Mouse (Mus musculus): ENCODE data around the gene Rnf212b.

DNA sequence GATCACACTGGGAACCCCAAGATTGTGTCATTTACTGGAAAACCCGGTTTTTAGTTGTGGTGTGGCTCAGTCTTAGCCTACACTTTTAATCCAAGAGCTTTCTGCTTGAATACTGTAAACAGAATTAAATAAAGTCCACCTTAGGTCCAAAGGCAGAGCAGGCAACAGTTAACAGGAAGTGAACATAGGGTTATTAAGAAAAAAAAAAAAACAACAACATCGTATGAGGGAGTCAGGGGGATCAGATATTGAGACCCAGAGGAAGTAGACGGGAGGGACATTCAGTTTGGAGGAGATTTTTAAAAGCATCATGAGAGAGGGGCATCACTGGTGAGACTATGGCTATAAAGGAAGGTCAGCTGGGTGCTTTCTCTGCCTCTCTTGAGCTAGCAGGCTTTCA is 52.3 kb downstream of the Rnf212b start:
- no peak for TF ChIP-seq ZNF384 (IDR thresholded peaks at IDR 0.05; ENCODE audit: low read depth, low read length)
- TF ChIP-seq ELF1 (IDR thresholded peaks at IDR 0.05; ENCODE audit: low read depth, low read length), result no peak
- no peak for TF ChIP-seq UBTF (IDR thresholded peaks at IDR 0.05; ENCODE audit: low read depth, low read length)
- TF ChIP-seq RCOR1 (conservative IDR thresholded peaks at IDR 0.05; ENCODE audit: low read depth, low read length), result no peak
- no peak for TF ChIP-seq CTCF (conservative IDR thresholded peaks at IDR 0.05 in 1 of 2, IDR thresholded peaks at IDR 0.05 in 1 of 2; ENCODE audit: low read depth in 2 of 2, low read length in 2 of 2)
- no peak for TF ChIP-seq USF1 (IDR thresholded peaks at IDR 0.05; ENCODE audit: low read depth, low read length)
- no peak for TF ChIP-seq KAT2A (IDR thresholded peaks at IDR 0.05; ENCODE audit: insufficient replicate concordance, low read length)
- TF ChIP-seq CHD2 (IDR thresholded peaks at IDR 0.05; ENCODE audit: low read length), result no peak
- no peak for TF ChIP-seq POLR2A (IDR thresholded peaks at IDR 0.05; ENCODE audit: low read depth, low read length)
- TF ChIP-seq POLR2AphosphoS2 (IDR thresholded peaks at IDR 0.05; ENCODE audit: low read depth, low read length), result no peak

Data from CH12.LX (cell line).